Mouse (Mus musculus) urinary bladder, postnatal 25 days (tissue): ENCODE data around the gene Hrh1.

Experiments used
- DNase-seq: peaks from one replicate; pipeline ENCODE4 v3.0.0; 2022; ENCODE audit warnings: low spot score

Hrh1 gene

GRCm38 (mm10) chr6:114406634-114407033, 8.9 kb downstream of the Hrh1 start:
- no peak for DNase-seq

- DNase-seq, result no peak
Observed at GRCm38 (mm10) chr6:114407049-114407448, 9.3 kb downstream of the Hrh1 start.

GRCm38 (mm10) chr6:114408278-114408677, 10.5 kb downstream of the Hrh1 start:
- DNase-seq, result no peak

GRCm38 (mm10) chr6:114411913-114412312, 14.2 kb downstream of the Hrh1 start:
- DNase-seq, result no peak

- no peak for DNase-seq
Observed at GRCm38 (mm10) chr6:114414510-114414909, 16.8 kb downstream of the Hrh1 start.

- DNase-seq, result no peak
Observed at GRCm38 (mm10) chr6:114418037-114418436, 20.3 kb downstream of the Hrh1 start.

GRCm38 (mm10) chr6:114421061-114421460, 23.3 kb downstream of the Hrh1 start:
- no peak for DNase-seq

GRCm38 (mm10) chr6:114423051-114423676, 25.4 kb downstream of the Hrh1 start:
- DNase-seq, result no peak

GRCm38 (mm10) chr6:114425343-114425742, 27.6 kb downstream of the Hrh1 start:
- DNase-seq, result no peak

- DNase-seq, result no peak
Observed at GRCm38 (mm10) chr6:114427641-114428040, 29.9 kb downstream of the Hrh1 start.

- no peak for DNase-seq
Observed at GRCm38 (mm10) chr6:114428831-114429230, 31.1 kb downstream of the Hrh1 start.

GRCm38 (mm10) chr6:114432591-114432990, 34.9 kb downstream of the Hrh1 start:
- no peak for DNase-seq

- no peak for DNase-seq
Observed at GRCm38 (mm10) chr6:114434524-114434923, 36.8 kb downstream of the Hrh1 start.

GRCm38 (mm10) chr6:114440302-114440701, 42.6 kb downstream of the Hrh1 start:
- no peak for DNase-seq

GRCm38 (mm10) chr6:114440788-114441453, 43.2 kb downstream of the Hrh1 start:
- DNase-seq, result no peak

GRCm38 (mm10) chr6:114444247-114444844, 46.6 kb downstream of the Hrh1 start:
- no peak for DNase-seq

GRCm38 (mm10) chr6:114444976-114445375, 47.2 kb downstream of the Hrh1 start:
- DNase-seq, result no peak

GRCm38 (mm10) chr6:114448888-114449287, 51.2 kb downstream of the Hrh1 start:
- no peak for DNase-seq

- no peak for DNase-seq
Observed at GRCm38 (mm10) chr6:114455267-114455666, 57.5 kb downstream of the Hrh1 start.

- DNase-seq, result no peak
Observed at GRCm38 (mm10) chr6:114456255-114457042, 58.7 kb downstream of the Hrh1 start.

- DNase-seq, result no peak
Observed at GRCm38 (mm10) chr6:114457299-114457698, 59.6 kb downstream of the Hrh1 start.

GRCm38 (mm10) chr6:114458191-114458590, 60.5 kb downstream of the Hrh1 start:
- peak; percentile 14 for DNase-seq

- DNase-seq, result no peak
Observed at GRCm38 (mm10) chr6:114459969-114460368, 62.2 kb downstream of the Hrh1 start.
